46 mouse cellular contexts compared by ENCODE assay signal in the genomic region with DNA sequence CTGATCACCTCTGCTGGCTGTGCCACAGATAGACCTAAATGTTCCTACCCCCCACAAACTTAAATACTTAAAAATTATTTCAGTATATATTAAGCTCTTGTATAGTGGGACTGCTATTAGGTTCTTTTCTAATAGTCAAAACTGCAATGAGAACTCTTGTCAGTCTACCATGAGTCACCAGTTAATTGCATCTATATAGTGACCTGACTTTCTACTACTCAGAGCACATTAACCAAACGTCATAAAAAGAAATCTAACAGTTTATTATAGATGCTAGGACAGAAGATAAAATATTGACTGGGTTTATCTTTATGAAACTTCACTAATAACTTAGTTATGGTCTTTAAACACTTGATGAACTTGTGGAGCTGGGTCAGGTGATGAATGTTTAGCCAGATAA. TPM values are rescaled to one million over a fixed set of nuclear protein-coding genes. Genes with fewer than 3 reads are reported as not detected.
"Had no signal": no experiment of that assay in that cellular context is flagged by ENCODE, and none has a peak within 500 bp of the region (broad histone marks: within the 10 kb centered on the region; RNA-seq: fewer than 3 reads in every experiment).

No protein-coding gene starts in this region.

- H3K9ac ChIP-seq: limb, embryonic 12.5 days; limb, embryonic 13.5 days; limb, embryonic 15.5 days; liver, embryonic 12.5 days; liver, embryonic 13.5 days; liver, embryonic 14.5 days; liver, embryonic 15.5 days; liver, postnatal 0 days; lung, embryonic 14.5 days; lung, embryonic 15.5 days; midbrain, embryonic 12.5 days; midbrain, embryonic 13.5 days; midbrain, embryonic 15.5 days had no signal

- H3K4me2 ChIP-seq: limb, embryonic 12.5 days; limb, embryonic 13.5 days; limb, embryonic 15.5 days; liver, embryonic 11.5 days; liver, embryonic 12.5 days; liver, embryonic 13.5 days; liver, embryonic 15.5 days; lung, embryonic 14.5 days; lung, embryonic 15.5 days; midbrain, embryonic 11.5 days; midbrain, embryonic 12.5 days; midbrain, embryonic 13.5 days; midbrain, embryonic 15.5 days had no signal

- H3K9me3 ChIP-seq: limb, embryonic 10.5 days; limb, embryonic 12.5 days; limb, embryonic 13.5 days; limb, embryonic 15.5 days; liver, embryonic 12.5 days; liver, embryonic 15.5 days; lung, embryonic 15.5 days; midbrain, embryonic 10.5 days; midbrain, embryonic 12.5 days; midbrain, embryonic 13.5 days; midbrain, embryonic 15.5 days had no signal

- ATAC-seq: liver, embryonic 12.5 days; liver, postnatal 0 days; lung, postnatal 0 days; midbrain, embryonic 13.5 days; midbrain, embryonic 15.5 days; midbrain, embryonic 16.5 days had no signal

- H3K36me3 ChIP-seq: limb, embryonic 10.5 days; limb, embryonic 12.5 days; limb, embryonic 13.5 days; limb, embryonic 15.5 days; liver, embryonic 12.5 days; liver, embryonic 13.5 days; liver, embryonic 15.5 days; lung, embryonic 15.5 days; midbrain, embryonic 10.5 days; midbrain, embryonic 12.5 days; midbrain, embryonic 13.5 days; midbrain, embryonic 15.5 days had no signal

- H3K4me3 ChIP-seq: limb, embryonic 10.5 days; limb, embryonic 12.5 days; limb, embryonic 13.5 days; limb, embryonic 15.5 days; liver, embryonic 12.5 days; liver, embryonic 13.5 days; liver, embryonic 15.5 days; lung, embryonic 15.5 days; megakaryocyte, embryonic 14.5 days; midbrain, embryonic 10.5 days; midbrain, embryonic 12.5 days; midbrain, embryonic 13.5 days; midbrain, embryonic 15.5 days; myocyte had no signal

- H3K4me1 ChIP-seq: limb, embryonic 10.5 days; limb, embryonic 12.5 days; limb, embryonic 13.5 days; limb, embryonic 15.5 days; liver, embryonic 12.5 days; liver, embryonic 13.5 days; liver, embryonic 15.5 days; lung, embryonic 15.5 days; megakaryocyte, embryonic 14.5 days; midbrain, embryonic 10.5 days; midbrain, embryonic 12.5 days; midbrain, embryonic 13.5 days; midbrain, embryonic 15.5 days had no signal

- DNase-seq: left cerebral cortex, postnatal 4 days; liver; liver, embryonic 13.5 days; liver, postnatal 0 days; lung, adult 18-20 months; lung, adult 2 months; lung, embryonic 14.5 days; lung, postnatal 10 days; lung, postnatal 36 days; lung, postnatal 4 days; midbrain, embryonic 14.5 days had no signal

- H3K27me3 ChIP-seq: limb, embryonic 12.5 days; limb, embryonic 13.5 days; limb, embryonic 15.5 days; liver, embryonic 12.5 days; liver, embryonic 13.5 days; liver, embryonic 15.5 days; lung, embryonic 15.5 days; megakaryocyte, embryonic 14.5 days; midbrain, embryonic 12.5 days; midbrain, embryonic 13.5 days; midbrain, embryonic 15.5 days had no signal

- H3K27ac ChIP-seq: limb, embryonic 10.5 days; limb, embryonic 12.5 days; limb, embryonic 13.5 days; limb, embryonic 15.5 days; liver, embryonic 12.5 days; liver, embryonic 13.5 days; liver, embryonic 14.5 days; liver, embryonic 15.5 days; lung, embryonic 15.5 days; macrophage; midbrain, embryonic 10.5 days; midbrain, embryonic 12.5 days; midbrain, embryonic 13.5 days; midbrain, embryonic 15.5 days had no signal

RNA-seq across cellular contexts. Expression of a gene that starts 21.5 kb away (rescaled TPM):
- total RNA-seq: left cerebral cortex, adult 8-10 months; left cerebral cortex, postnatal 10 days; left cerebral cortex, postnatal 14 days; left cerebral cortex, postnatal 25 days; left cerebral cortex, postnatal 36 days; left cerebral cortex, postnatal 4 days; liver, adult 2 months; megakaryocyte progenitor cell, adult 5-6 weeks; megakaryocyte, adult 5-6 weeks; megakaryocyte-erythroid progenitor cell, adult 5-6 weeks; midbrain, postnatal 0 days; monocyte, adult 5-6 weeks had no signal
- polyA plus RNA-seq: limb, embryonic 10.5 days; limb, embryonic 11.5 days; limb, embryonic 12.5 days; limb, embryonic 13.5 days; limb, embryonic 14.5 days; limb, embryonic 15.5 days; liver, adult 2 months; liver, embryonic 11.5 days; liver, embryonic 12.5 days; liver, embryonic 13.5 days; liver, embryonic 14.5 days; liver, embryonic 15.5 days; liver, embryonic 16.5 days; liver, postnatal 0 days; lung, embryonic 14.5 days; macrophage; midbrain, embryonic 10.5 days; midbrain, embryonic 11.5 days; midbrain, embryonic 12.5 days; midbrain, embryonic 13.5 days; midbrain, embryonic 14.5 days; midbrain, embryonic 15.5 days; midbrain, embryonic 16.5 days; myocyte; neural tube, embryonic 11.5 days had no signal

RNA-seq across cellular contexts. Expression of a gene that starts 24.7 kb away (rescaled TPM):
- total RNA-seq: left cerebral cortex, adult 8-10 months; left cerebral cortex, postnatal 10 days; left cerebral cortex, postnatal 14 days; left cerebral cortex, postnatal 25 days; left cerebral cortex, postnatal 36 days; left cerebral cortex, postnatal 4 days; megakaryocyte progenitor cell, adult 5-6 weeks; megakaryocyte, adult 5-6 weeks; megakaryocyte-erythroid progenitor cell, adult 5-6 weeks; midbrain, postnatal 0 days; monocyte, adult 5-6 weeks had no signal
- polyA plus RNA-seq: limb, embryonic 10.5 days; limb, embryonic 11.5 days; limb, embryonic 12.5 days; limb, embryonic 13.5 days; limb, embryonic 14.5 days; limb, embryonic 15.5 days; liver, embryonic 11.5 days; liver, embryonic 12.5 days; liver, embryonic 13.5 days; liver, embryonic 14.5 days; liver, embryonic 15.5 days; lung, adult 2 months; lung, embryonic 14.5 days; lung, embryonic 15.5 days; lung, embryonic 16.5 days; lung, postnatal 0 days; macrophage; midbrain, embryonic 10.5 days; midbrain, embryonic 11.5 days; midbrain, embryonic 12.5 days; midbrain, embryonic 13.5 days; midbrain, embryonic 14.5 days; midbrain, embryonic 15.5 days; midbrain, embryonic 16.5 days; midbrain, postnatal 0 days; myocyte; neural tube, embryonic 11.5 days had no signal

RNA-seq across cellular contexts. Expression of a gene that starts 51.8 kb away (rescaled TPM):
- total RNA-seq: left cerebral cortex, adult 8-10 months; left cerebral cortex, postnatal 10 days; left cerebral cortex, postnatal 14 days; left cerebral cortex, postnatal 25 days; left cerebral cortex, postnatal 36 days; left cerebral cortex, postnatal 4 days; liver, adult 2 months; megakaryocyte progenitor cell, adult 5-6 weeks; megakaryocyte, adult 5-6 weeks; megakaryocyte-erythroid progenitor cell, adult 5-6 weeks; midbrain, postnatal 0 days; monocyte, adult 5-6 weeks had no signal
- polyA plus RNA-seq: limb, embryonic 10.5 days; limb, embryonic 11.5 days; limb, embryonic 12.5 days; limb, embryonic 13.5 days; limb, embryonic 14.5 days; limb, embryonic 15.5 days; liver, adult 2 months; liver, embryonic 11.5 days; liver, embryonic 12.5 days; liver, embryonic 13.5 days; liver, embryonic 14.5 days; liver, embryonic 15.5 days; liver, embryonic 16.5 days; liver, postnatal 0 days; lung, adult 2 months; lung, embryonic 14.5 days; lung, embryonic 15.5 days; lung, embryonic 16.5 days; lung, postnatal 0 days; macrophage; midbrain, embryonic 10.5 days; midbrain, embryonic 11.5 days; midbrain, embryonic 12.5 days; midbrain, embryonic 13.5 days; midbrain, embryonic 14.5 days; midbrain, embryonic 15.5 days; midbrain, embryonic 16.5 days; midbrain, postnatal 0 days; myocyte; neural tube, embryonic 11.5 days had no signal
